Mouse (Mus musculus) forebrain, embryonic 14.5 days (tissue): Measurements from ENCODE around the gene Aak1. TPM values are rescaled to one million over a fixed set of nuclear protein-coding genes. Genes with fewer than 3 reads are reported as not detected.
A peak's percentile ranks its signal among the peaks of the same experiment; 100 is the strongest.
"Not testable (repeated sequence)": the region's sequence is repeated elsewhere in the genome, so short reads cannot be mapped to it uniquely, and the experiment has no call there.

Experiments
- ATAC-seq: fragments of 200-750 bp; cut with Nextera tagmentation; 2 replicates; pipeline ENCODE4 v1.8.0; 2017; ENCODE audit warnings: mild to moderate bottlenecking, moderate library complexity
- DNase-seq: peaks from one replicate; pipeline ENCODE4 v3.0.0-alpha.2; 2015; ENCODE audit warnings: low spot score
- H3K27ac ChIP-seq: fragments of 300-500 bp; sonication (generic); 2 replicates; pipeline ENCODE4 v1.5.1; 2014; ENCODE audit warnings: low read depth, mild to moderate bottlenecking, control low read depth, low read length, moderate library complexity
- H3K27me3 ChIP-seq: fragments of 300-500 bp; sonication (generic); replicated peaks from 2 replicates; pipeline ENCODE4 v1.6.1; 2014; ENCODE audit warnings: low read length, control low read depth, mixed read lengths; ENCODE audit not compliant: control insufficient read depth, insufficient read depth
- H3K36me3 ChIP-seq: fragments of 300-500 bp; sonication (generic); 2 replicates; pipeline ENCODE4 v1.6.1; 2014; ENCODE audit warnings: low read length, control low read depth; ENCODE audit not compliant: control insufficient read depth, insufficient read depth
- H3K4me1 ChIP-seq: fragments of 300-500 bp; sonication (generic); 2 replicates; pipeline ENCODE4 v1.6.1; 2014; ENCODE audit warnings: antibody characterized with exemption, low read length, control low read depth; ENCODE audit not compliant: control insufficient read depth, insufficient read depth
- H3K4me2 ChIP-seq: fragments of 300-500 bp; sonication (generic); 2 replicates; pipeline ENCODE4 v1.6.1; 2014; ENCODE audit warnings: mild to moderate bottlenecking, control low read depth, low read length
- H3K4me3 ChIP-seq: fragments of 300-500 bp; sonication (generic); 2 replicates; pipeline ENCODE4 v1.5.1; 2014; ENCODE audit warnings: low read depth, low read length, control low read depth
- H3K9ac ChIP-seq: fragments of 300-500 bp; sonication (generic); 2 replicates; pipeline ENCODE4 v1.6.1; 2014; ENCODE audit warnings: mild to moderate bottlenecking, low read length, control low read depth, moderate library complexity
- H3K9me3 ChIP-seq: fragments of 300-500 bp; sonication (generic); replicated peaks from 2 replicates; pipeline ENCODE4 v1.6.1; 2016; ENCODE audit warnings: low read length, control low read depth, mixed read lengths; ENCODE audit not compliant: control insufficient read depth
- WGBS: fragments of 180-500 bp; shearing (Covaris S2); extraction: QIAGEN DNeasy Blood & Tissue Kit; methylation state at CpG from one replicate; pipeline ENCODE4 v1.1.7; 2014; 5-methylcytosine and 5-hydroxymethylcytosine counted together
- polyA plus RNA-seq: library from polyadenylated mRNA; unstranded; fragments of >200 nt; fragmentation: Nextera tagmentation; extraction: Ambion mirVana; gene quantifications from 2 replicates; pipeline ENCODE4 v1.2.1, GENCODE M21; 2014

Aak1 gene
- polyA plus RNA-seq, 1 experiment from 2014 or later, result 23.5 TPM

DNA sequence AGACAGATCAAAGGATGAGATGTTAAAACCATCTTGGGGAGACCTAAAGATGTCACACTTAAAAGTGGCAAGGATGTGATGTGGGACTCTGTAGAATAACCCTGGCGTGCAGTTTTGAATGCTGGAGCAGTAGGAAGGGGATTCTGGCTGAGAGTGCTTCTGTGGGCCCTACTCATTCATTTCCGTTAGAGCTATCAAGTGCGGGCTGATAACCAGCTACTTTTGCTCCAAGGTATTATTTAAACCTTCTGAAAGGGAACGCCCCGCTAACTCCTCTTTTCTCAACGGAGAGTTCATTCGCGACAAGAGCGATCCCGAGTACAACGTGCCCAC, 192.7 kb downstream of the Aak1 start:
- H3K9me3 ChIP-seq, result peaks cover 2% of the 10 kb centered on the region
- peak overlapping the region; percentile 97 for H3K27ac ChIP-seq
- H3K9ac ChIP-seq, result peak overlapping the region; percentile 97
- no peaks in the 10 kb centered on the region for H3K27me3 ChIP-seq
- peak overlapping the region; percentile 62 for H3K4me2 ChIP-seq
- peak overlapping the region; percentile 92 for H3K4me3 ChIP-seq
- 1% methylated on average over 11 of the region's 11 CpGs for WGBS
- H3K4me1 ChIP-seq, result peaks cover 10% of the 10 kb centered on the region
- DNase-seq, result no peak
- H3K36me3 ChIP-seq, result no peaks in the 10 kb centered on the region
- ATAC-seq, result 0 out of 2 replicates have a peak, but pooled peaks have one; percentile 4

DNA sequence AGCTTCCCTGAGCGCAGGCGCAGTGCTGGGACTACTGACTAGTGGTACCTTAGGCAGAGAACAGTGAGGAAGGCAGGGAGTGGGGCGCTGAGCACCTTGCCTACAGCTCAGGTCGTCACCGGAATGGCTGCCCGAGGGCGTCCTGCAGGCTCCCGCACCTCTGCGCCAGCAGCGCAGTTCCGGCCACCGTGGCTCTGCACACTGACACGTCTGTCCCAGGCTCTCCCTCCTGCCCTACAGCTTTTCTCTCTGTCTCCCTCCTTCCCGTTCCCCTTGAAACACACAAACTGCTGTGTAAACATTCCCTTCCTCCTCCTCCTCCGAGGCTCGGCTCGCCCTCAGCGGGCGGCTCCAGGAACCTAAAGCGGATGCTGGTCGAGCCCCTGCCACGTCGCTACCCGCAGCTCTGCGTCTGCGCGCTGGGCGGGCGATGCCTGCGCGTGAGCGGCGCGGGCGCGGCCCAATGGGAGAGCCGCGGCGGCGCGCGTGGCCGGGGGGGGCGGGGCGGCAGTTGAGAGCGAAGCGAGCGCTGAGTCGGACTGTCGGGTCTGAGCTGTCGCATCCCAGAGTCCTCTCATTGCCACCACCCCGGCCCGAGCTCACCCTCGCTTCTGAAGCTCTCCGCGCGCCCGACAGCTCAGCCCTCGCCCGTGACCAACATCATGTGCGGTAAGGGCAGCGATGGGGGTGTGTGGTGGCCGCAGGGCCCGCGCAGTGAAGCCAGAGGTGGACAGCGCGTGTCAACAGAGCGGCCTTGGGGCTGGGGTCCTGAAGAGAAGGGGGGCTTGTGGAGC, 193.2 kb downstream of the Aak1 start, which contains the start of gene Gfpt1:
Gfpt1 (plus strand) TSS at position 510 of the 794 bp plus-strand sequence.
- WGBS, result under 1% methylated on average over 66 of the region's 68 CpGs
- H3K4me1 ChIP-seq, result peaks cover 10% of the 10 kb centered on the region
- H3K9me3 ChIP-seq, result no peaks in the 10 kb centered on the region
- DNase-seq, result peak; percentile 97
- peak within 1 kb of the TSS; percentile 97 for H3K9ac ChIP-seq
- H3K36me3 ChIP-seq, result no peaks in the 10 kb centered on the region
- peak within 1 kb of the TSS; percentile 62 for H3K4me2 ChIP-seq
- H3K4me3 ChIP-seq, result peak within 1 kb of the TSS; percentile 92
- H3K27ac ChIP-seq, result peak within 1 kb of the TSS; percentile 97
- no peaks in the 10 kb centered on the region for H3K27me3 ChIP-seq
- ATAC-seq, result peak; percentile 97

DNA sequence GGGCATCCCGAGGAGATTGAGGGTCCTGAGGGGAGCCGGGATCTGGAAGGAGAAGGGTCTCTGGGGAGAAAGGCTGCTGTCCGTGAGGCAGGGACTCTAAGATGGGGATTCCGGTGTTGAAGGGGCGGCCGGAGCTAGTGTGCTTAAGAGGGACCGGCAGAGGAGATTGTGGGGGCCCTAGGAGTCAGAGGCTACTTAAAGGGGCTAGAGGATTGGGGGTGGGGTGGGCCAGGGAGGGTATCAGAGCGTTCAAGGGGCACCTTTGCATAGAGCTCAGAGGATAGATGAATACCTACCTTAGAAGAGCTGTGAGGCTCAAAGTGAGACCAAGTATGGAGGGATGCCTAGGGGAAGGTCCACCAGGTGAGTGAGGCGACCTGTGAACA, 193.8 kb downstream of the Aak1 start:
- Histone ChIP-seq H3K27ac (peak overlapping the region; percentile 97), H3K9me3 (no peaks in the 10 kb centered on the region), H3K4me2 (peak overlapping the region; percentile 62), H3K9ac (peak overlapping the region; percentile 97), H3K4me3 (peak overlapping the region; percentile 92), H3K27me3 (no peaks in the 10 kb centered on the region), H3K36me3 (no peaks in the 10 kb centered on the region), H3K4me1 (peaks cover 10% of the 10 kb centered on the region)
- WGBS, result 2% methylated on average over 9 of the region's 9 CpGs
- peak; percentile 49 for ATAC-seq
- DNase-seq, result peak; percentile 19

DNA sequence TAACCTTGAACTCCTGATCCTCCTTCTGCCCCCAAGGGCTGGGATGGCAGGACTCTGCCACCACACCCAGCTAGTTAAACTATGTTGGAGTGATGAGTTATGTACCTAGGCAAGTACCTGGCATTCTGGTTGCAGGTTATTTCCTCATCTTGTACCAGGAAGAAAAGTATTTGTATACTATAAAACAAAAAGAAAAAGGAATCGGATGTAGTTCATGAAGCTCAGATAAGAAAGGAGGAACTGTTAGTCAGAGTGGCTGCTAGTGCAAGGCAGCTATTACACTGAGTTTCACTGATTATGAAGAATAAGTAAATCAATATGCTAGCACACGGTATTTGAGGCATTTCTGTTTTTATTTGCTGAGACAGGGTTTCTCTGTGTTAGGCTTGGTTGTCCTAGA, 195.6 kb downstream of the Aak1 start:
- no peak overlapping the region for H3K9ac ChIP-seq
- WGBS, result 90% methylated on average over 2 of the region's 2 CpGs
- H3K4me1 ChIP-seq, result peaks cover 10% of the 10 kb centered on the region
- H3K27me3 ChIP-seq, result no peaks in the 10 kb centered on the region
- H3K36me3 ChIP-seq, result no peaks in the 10 kb centered on the region
- H3K4me2 ChIP-seq, result no peak overlapping the region
- DNase-seq, result no peak
- no peak overlapping the region for H3K27ac ChIP-seq
- no peak for ATAC-seq
- no peak overlapping the region for H3K4me3 ChIP-seq
- H3K9me3 ChIP-seq, result no peaks in the 10 kb centered on the region

DNA sequence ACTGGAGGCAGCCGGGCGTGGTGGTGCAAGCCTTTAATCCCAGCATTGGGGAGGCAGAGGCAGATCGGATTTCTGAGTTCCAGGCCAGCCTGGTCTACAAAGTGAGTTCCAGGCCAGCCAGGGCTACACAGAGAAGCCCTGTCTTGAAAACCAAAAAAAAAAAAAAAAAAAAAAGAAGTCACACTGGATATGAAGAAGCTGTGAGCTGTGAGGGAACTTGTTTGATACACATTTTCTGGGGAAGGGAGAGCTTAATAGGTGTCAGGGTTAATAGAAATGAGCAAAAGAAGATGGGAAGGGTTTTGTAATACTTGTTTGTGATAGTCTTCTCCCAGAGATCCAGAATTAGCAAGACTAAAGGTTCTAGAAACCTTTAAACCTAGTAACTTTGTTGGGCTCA, 196.2 kb downstream of the Aak1 start:
- Histone ChIP-seq H3K4me3 (no peak overlapping the region), H3K9me3 (no peaks in the 10 kb centered on the region), H3K27me3 (no peaks in the 10 kb centered on the region), H3K27ac (no peak overlapping the region), H3K9ac (no peak overlapping the region), H3K4me1 (peaks cover 10% of the 10 kb centered on the region), H3K36me3 (no peaks in the 10 kb centered on the region), H3K4me2 (no peak overlapping the region)
- 71% methylated on average over 3 of the region's 3 CpGs for WGBS
- DNase-seq (no peak), ATAC-seq (no peak)

DNA sequence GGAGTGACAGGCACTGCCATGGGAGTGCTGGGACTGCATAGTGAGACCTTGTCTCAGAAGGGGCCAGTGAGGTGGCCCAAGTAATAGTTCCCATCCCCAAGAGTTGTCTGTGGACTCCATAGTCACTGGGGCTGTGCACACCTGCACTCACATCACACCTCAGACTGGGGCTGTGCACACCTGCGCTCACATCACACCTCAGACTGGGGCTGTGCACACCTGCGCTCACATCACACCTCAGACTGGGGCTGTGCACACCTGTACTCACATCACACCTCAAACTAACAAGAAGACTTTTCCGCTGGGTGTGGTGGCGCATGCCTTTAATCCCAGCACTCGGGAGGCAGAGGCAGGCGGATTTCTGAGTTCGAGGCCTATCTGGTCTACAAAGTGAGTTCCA, 199.4 kb downstream of the Aak1 start:
- not testable (repeated sequence) for H3K9me3 ChIP-seq, H3K4me3 ChIP-seq, H3K9ac ChIP-seq, H3K4me2 ChIP-seq, DNase-seq, H3K4me1 ChIP-seq, H3K27me3 ChIP-seq, ATAC-seq, H3K27ac ChIP-seq
- H3K36me3 ChIP-seq, result peaks cover 18% of the 10 kb centered on the region
- WGBS, result 96% methylated on average over 7 of the region's 7 CpGs

DNA sequence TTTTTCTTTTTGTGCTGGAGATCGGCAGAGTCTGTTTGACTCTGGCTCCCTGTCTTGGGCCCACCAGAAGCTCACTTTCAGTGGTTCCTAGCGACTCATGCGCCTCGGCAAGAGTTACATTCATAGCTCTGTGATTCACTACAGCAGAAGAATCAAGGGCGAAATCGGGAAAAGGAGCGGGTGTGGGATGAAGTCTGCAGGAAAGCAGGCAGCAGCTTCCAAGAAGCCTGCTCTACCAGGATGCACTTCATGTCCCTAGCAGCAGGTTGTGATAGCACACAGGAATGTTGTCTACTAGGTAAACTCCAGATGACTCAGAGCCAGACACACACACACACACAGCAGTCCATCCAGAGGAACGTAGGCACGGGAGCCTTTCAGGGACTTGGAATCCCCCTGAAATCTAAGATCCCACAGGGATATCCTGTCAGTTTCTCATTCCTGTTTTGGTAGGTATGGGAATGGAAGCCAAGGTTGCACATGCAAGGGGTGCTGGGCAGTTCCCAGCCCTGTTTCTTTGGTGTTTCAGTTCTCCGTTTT, 202.6 kb downstream of the Aak1 start:
- no peak overlapping the region for H3K4me2 ChIP-seq
- DNase-seq, result no peak
- no peaks in the 10 kb centered on the region for H3K4me1 ChIP-seq
- no peak for ATAC-seq
- no peak overlapping the region for H3K9ac ChIP-seq
- no peaks in the 10 kb centered on the region for H3K27me3 ChIP-seq
- peaks cover 47% of the 10 kb centered on the region for H3K36me3 ChIP-seq
- WGBS, result 94% methylated on average over 10 of the region's 10 CpGs
- no peak overlapping the region for H3K27ac ChIP-seq
- no peaks in the 10 kb centered on the region for H3K9me3 ChIP-seq
- H3K4me3 ChIP-seq, result no peak overlapping the region

Other genes starting within 250 kb of the Aak1 start
- 0.59 and 1.0 TPM in 2 replicates for gene Asprv1, start 221.4 kb upstream of the Aak1 start, polyA plus RNA-seq
- gene Mxd1, start 180.4 kb upstream of the Aak1 start, polyA plus RNA-seq, result 15.3 and 16.4 TPM in 2 replicates
- gene Snrnp27, start 165.0 kb upstream of the Aak1 start, polyA plus RNA-seq, result 109 and 119 TPM in 2 replicates
- 33.8 and 39.3 TPM in 2 replicates for gene Gmcl1, start 116.1 kb upstream of the Aak1 start, polyA plus RNA-seq
- 6.5 and 7.2 TPM in 2 replicates for gene Anxa4, start 55.9 kb upstream of the Aak1 start, polyA plus RNA-seq
- gene Nfu1, start 159.7 kb downstream of the Aak1 start, polyA plus RNA-seq, result 111 and 112 TPM in 2 replicates
- 18.2 and 21.3 TPM in 2 replicates for gene Gfpt1, start 193.3 kb downstream of the Aak1 start, polyA plus RNA-seq